Mouse (Mus musculus) heart, postnatal 36 days (tissue): ENCODE measurements around the gene Cnga4. TPM values are rescaled to one million over a fixed set of nuclear protein-coding genes. Genes with fewer than 3 reads are reported as not detected.
A peak's percentile ranks its signal among the peaks of the same experiment; 100 is the strongest.
"Not testable (repeated sequence)": the region's sequence is repeated elsewhere in the genome, so short reads cannot be mapped to it uniquely, and the experiment has no call there.

Experiments
- DNase-seq, 2 experiments: peaks; one replicate each; pipeline ENCODE4 v3.0.0; 2021 to 2022
- intact Hi-C: fragments of 180-260 bp; cut with DNase I; formaldehyde crosslinking; loops from one replicate; pipeline ENCODE4 v1.15.1; 2025
- total RNA-seq, 2 experiments: library from RNA; stranded (reverse); gene quantifications; 2 replicates each; pipeline ENCODE4 v1.2.3; 2021

Gene Cnga4
- total RNA-seq, result not detected

GRCm38 (mm10) chr7:105404268-105404667, at the start of gene Cnga4:
Gene Cnga4, plus strand, starts transcription at chr7:105404568.
- intact Hi-C loops, result no loop called here
- no peak for DNase-seq

- DNase-seq, intact Hi-C loops: not testable (repeated sequence)
Measured at GRCm38 (mm10) chr7:105356064-105356463, 48.3 kb upstream of the Cnga4 start.

DNA sequence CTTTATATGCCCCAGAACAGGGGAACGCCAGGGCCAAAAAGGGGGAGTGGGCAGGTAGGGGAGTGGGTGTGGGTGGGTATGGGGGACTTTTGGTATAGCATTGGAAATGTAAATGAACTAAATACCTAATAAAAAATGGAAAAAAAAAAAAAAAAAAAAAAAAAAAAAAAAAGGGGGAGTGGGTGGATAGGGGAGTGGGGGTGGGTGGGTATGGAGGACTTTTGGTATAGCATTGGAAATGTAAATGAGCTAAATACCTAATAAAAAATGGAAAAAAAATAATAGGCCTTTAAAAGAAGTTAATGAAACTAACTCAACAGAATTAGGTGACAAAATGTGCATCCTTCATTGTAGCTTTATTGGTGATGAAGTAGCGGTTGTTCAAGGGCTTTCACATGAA, 47.9 kb upstream of the Cnga4 start:
- intact Hi-C loops, DNase-seq: not testable (repeated sequence)

GRCm38 (mm10) chr7:105361713-105362112, 42.7 kb upstream of the Cnga4 start:
- intact Hi-C loops, result no loop called here

DNA sequence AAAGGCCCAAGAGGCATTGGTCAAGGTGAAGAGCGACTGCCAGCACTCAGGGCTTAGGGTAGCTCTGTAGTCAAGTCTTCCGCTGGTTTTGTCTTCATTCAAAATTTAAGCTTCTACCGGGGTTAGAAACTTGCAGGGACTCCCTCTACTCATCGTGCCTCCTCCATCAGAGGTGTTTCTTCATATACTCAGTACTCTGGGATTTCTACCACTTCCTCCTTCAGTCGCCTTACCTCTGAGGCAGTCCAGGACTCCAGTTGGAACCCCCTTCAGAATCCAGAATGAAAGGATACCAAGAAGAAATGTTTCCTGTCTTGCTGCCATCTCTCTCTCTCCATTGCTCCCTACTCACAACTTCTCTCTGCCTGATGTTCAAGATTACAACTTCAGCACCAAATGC, 37.1 kb upstream of the Cnga4 start:
- no peak for DNase-seq
- intact Hi-C loops, result no loop called here

More at GRCm38 (mm10) chr7:105361713-105362112, 42.7 kb upstream of the Cnga4 start:
- DNase-seq, result no peak

DNA sequence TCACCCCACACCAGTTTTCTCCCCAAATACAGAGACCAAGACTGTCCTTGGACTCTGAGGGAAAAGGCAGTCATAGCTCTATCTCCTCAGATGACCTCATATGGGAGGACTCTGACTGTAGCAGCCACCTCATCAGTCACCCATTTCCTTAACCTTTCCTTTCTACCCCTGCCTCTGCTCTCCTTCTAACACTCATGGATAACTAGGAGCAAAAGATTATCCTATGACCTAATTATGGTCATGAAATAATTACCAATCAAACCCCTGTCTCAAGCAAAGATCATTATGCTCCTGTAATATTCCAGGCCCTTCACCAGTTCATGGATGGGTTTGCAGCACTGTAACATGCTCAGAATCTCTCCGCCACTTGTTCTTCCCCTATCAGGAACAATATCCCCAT, 36.4 kb upstream of the Cnga4 start, which contains the start of gene Olfr692:
Olfr692 (plus strand) TSS at position 301 of the 400 bp plus-strand sequence.
- intact Hi-C loops, result no loop called here
- DNase-seq, result no peak

GRCm38 (mm10) chr7:105368521-105368920, 35.8 kb upstream of the Cnga4 start:
- intact Hi-C loops, result no loop called here
- no peak for DNase-seq

DNA sequence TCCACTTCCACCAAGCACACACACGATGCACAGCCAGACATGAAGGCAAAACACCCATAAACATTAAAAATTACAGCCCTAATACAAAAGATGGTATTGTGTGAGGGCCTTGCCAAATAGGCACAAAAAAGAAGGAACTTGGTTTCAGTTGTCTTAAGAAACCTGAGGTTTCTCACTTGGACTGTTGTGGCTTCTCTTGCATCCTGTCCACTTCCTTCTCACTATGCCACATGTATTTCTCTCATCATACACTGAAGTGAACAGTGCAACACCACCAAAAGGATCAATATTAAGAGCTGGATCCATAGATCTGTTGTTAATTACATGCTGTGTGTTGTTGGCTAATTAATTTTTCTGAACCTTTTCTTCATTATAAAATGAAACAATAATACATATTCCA, 31.5 kb upstream of the Cnga4 start:
- intact Hi-C loops, result no loop called here
- DNase-seq, result no peak

GRCm38 (mm10) chr7:105373509-105373908, 30.9 kb upstream of the Cnga4 start:
- peak; percentile 44 to 52 for DNase-seq
- intact Hi-C loops, result no loop called here

DNA sequence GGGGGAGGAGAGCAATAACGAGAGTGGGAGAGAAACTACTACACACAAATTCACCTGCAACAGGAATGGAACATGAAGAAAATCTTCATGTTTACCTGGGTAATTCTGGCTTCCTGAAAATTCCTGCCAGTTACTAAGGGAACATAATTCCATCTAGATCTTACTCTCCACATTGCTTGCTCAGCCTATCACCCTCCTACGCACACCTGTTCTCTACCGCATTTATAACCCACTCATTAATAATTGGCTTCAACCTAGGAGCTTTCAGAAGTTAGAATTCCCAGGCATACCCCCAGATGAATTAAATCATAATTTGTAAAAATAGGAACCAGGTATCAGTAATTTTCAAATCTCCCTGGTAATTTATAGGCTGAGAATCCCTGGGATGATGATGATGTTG, 30.4 kb upstream of the Cnga4 start:
- intact Hi-C loops, result no loop called here
- DNase-seq, result no peak

GRCm38 (mm10) chr7:105374866-105375265, 29.5 kb upstream of the Cnga4 start, which contains the start of gene Gm5901:
Gene Gm5901, plus strand, starts transcription at chr7:105375038.
- intact Hi-C loops, result no loop called here
- DNase-seq, result no peak

DNA sequence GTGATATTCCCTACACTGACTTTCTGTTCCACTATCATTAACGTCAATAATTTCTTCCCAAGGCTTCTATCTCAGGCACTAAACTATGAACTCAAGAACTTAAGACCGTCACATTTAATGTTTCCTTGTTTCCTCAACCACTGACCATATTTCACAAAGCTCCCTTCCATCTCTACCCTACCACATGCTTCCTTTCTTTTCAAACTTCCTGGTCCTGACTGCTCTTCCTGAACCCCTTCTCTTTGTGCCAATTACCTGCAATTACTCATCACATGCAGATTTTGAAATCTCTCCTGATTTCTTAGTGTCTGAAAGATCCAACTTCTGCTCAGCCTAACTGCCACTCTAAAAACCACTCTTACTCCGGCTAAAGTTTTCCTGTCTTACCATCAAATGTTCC, 24.0 kb upstream of the Cnga4 start:
- intact Hi-C loops, result no loop called here
- no peak for DNase-seq

GRCm38 (mm10) chr7:105387696-105388095, 16.7 kb upstream of the Cnga4 start:
- no peak for DNase-seq
- intact Hi-C loops, result no loop called here

DNA sequence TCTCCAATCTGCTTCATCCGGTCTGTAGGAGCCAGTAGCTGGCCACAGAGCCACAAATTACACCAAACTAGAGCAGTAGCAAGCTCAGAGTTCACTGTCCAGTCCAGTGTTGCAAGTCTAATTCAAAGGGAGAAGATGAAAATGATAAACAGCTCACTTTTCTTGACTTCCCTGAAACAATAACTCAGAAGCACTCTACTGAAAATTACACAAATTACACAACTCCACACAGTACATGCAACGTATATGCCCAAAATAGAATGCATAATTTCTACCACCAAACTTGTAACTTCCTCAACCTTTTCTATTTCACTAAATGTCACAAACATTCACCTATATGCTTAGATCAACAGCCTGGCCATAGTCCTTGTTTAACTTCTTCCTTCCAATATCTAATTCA, 14.1 kb upstream of the Cnga4 start:
- no peak for DNase-seq
- intact Hi-C loops, result loop anchor here (10.0 kb wide), 1 partner anchor 425 kb away; the partner anchor contains the start of gene Mrpl17

GRCm38 (mm10) chr7:105394606-105395005, 9.8 kb upstream of the Cnga4 start:
- intact Hi-C loops, result loop anchor here (5.0 to 10.0 kb wide), 3 partner anchors 167 to 420 kb away; partner anchors contain the start of genes Mrpl17 and Trim3
- no peak for DNase-seq

GRCm38 (mm10) chr7:105395131-105395820, 9.1 kb upstream of the Cnga4 start:
- no peak for DNase-seq
- intact Hi-C loops, result loop anchor here (5.0 to 10.0 kb wide), 3 partner anchors 168 to 420 kb away; partner anchors contain the start of genes Mrpl17 and Trim3

DNA sequence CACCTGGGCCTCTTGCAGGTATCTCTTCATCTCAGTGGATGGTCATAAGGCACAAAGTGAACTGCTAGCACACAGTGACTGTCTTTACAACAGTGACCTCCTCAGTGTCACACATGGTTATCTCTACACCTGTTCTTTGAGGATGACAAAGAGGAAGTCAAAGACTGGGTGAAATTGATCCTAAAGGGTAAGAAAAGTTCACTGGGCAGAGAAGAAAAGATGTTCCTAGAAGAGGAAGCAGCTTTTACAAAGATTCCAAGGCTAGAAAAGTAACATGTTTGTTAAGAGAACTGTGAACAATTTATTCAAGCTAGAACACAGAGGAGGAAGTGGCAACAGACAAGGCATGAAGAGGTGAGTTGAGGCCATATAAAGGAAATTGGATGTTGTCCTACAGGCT, 8.2 kb upstream of the Cnga4 start:
- intact Hi-C loops, result loop anchor here (5.0 to 10.0 kb wide), 3 partner anchors 169 to 419 kb away; partner anchors contain the start of genes Mrpl17 and Trim3
- no peak for DNase-seq

- intact Hi-C loops, result loop anchor here (5.0 to 10.0 kb wide), 3 partner anchors 172 to 416 kb away; partner anchors contain the start of genes Mrpl17 and Trim3
- no peak for DNase-seq
Measured at GRCm38 (mm10) chr7:105399058-105399934, 5.1 kb upstream of the Cnga4 start.

DNA sequence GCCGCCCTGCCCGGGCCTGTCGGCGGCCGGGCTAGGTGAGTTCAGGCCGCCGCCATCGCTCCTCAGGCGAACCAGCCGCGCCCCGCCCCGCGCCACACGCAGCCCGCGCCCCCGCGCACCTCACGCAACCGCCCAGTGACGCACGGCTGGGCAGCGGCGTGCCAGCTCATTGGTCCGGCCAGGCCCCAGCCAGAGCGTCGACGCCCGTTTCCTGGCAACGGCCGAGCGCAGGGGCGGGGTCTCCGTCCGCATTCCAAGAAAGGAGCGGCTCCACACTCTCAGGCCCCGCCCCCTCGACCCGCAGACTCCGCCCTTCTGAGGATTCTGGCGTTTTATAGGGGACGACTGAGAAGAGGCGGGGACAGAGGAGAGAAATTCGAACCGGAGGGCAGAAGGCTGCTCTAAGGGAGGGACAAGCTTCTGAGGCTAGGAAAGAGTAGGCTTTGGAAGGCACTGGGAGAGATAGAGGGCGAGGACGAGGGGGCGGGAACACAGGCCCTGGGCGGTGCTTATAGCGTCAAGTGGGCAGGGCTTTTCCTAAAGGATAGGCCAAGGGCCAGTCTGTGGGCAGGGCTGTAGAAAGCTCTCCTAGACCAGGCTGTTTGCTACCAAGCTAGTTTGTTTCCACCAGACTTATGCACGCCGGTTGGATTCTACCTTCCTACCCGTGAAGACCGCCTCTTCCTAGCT, 4.3 kb upstream of the Cnga4 start, which contains the start of gene Fam160a2:
Fam160a2 (minus strand) TSS at position 120 of the 690 bp plus-strand sequence.
- intact Hi-C loops, result loop anchor here (5.0 to 10.0 kb wide), 3 partner anchors 173 to 415 kb away; partner anchors contain the start of genes Mrpl17 and Trim3
- DNase-seq, result peak; percentile 99

- DNase-seq, result no peak
- intact Hi-C loops, result no loop called here
Measured at GRCm38 (mm10) chr7:105406322-105406721, 2.0 kb downstream of the Cnga4 start.
